Mouse (Mus musculus) naive thymus-derived CD4-positive, alpha-beta T cell, adult 5 months (primary cell): ENCODE measurements around the gene Gng2. TPM values are rescaled to one million over a fixed set of nuclear protein-coding genes. Genes with fewer than 3 reads are reported as not detected.

ENCODE experiments used
- polyA plus RNA-seq: library from polyadenylated mRNA; unstranded; fragments of 100-300 nt; shearing (Covaris generic); gene quantifications from one replicate; pipeline ENCODE4 v1.2.1, GENCODE M21; 2017

Gng2 gene
- 27.7 TPM for polyA plus RNA-seq

GRCm38 (mm10) chr14:19977271-19978024 lies at the start of gene Gng2:
Gene Gng2, minus strand, starts transcription at chr14:19977627.

DNA sequence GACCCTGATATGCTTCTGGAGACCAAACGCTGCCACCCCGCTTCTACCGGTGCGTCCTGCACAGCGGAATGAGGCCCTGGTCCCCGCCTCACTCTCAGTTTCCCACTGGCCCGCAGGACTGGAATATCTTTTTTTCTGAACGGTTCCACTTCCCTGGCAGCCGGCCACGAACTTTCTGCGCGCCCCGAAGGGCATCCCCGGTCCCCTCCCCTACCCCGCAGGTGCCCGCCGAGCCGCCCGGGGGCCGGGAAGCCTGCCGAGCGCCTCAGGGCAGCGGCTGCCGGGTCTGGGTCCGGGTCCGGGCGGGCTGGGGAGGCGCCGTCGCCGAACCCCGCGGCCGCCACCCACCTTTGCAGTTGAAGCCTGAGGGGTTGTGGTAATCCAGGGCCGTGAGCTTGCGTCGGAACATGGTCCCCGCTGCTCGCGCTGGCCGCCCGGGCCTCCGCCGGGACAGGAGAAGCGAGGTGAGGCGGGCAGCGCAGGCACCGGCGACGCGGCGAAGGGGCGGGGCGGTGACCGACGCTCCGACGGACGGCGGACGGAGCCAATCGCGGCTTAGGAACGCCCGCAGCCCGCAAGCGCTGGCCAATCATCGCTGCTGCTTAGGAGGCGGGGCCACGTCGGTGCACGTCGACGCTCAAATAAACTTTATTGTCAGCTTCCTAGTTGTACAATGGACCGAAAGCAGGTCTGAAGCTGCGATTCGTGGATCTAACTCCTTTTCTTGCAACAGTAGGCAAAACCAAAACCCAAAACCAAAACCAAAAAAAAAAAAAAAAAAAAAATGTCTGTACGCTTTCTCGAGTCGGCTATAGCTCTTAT lies 153.9 kb downstream of the Gng2 start, which contains the start of gene Rtraf:
Gene Rtraf, minus strand, starts transcription at position 504 of the 822 bp plus-strand sequence.

Other genes starting within 250 kb of the Gng2 start
- gene Nid2, start 226.4 kb downstream of the Gng2 start, polyA plus RNA-seq = 0.22 TPM
- gene Rtraf, start 153.8 kb downstream of the Gng2 start, polyA plus RNA-seq = 79.8 TPM
- 20.2 TPM for gene Saysd1, start 160.9 kb upstream of the Gng2 start, polyA plus RNA-seq
- gene Kcnk5, start 204.2 kb upstream of the Gng2 start, polyA plus RNA-seq = 0.24 TPM